Mouse (Mus musculus) myocyte (in vitro differentiated cells): ENCODE data around the gene Washc4. TPM values are rescaled to one million over a fixed set of nuclear protein-coding genes. Genes with fewer than 3 reads are reported as not detected.

Experiments used
- H3K27me3 ChIP-seq: one replicate; pipeline ENCODE4 v1.6.1; 2011; ENCODE audit not compliant: control insufficient read depth, insufficient read depth, insufficient read length
- H3K36me3 ChIP-seq: one replicate; pipeline ENCODE4 v1.6.1; 2011; ENCODE audit not compliant: control insufficient read depth, insufficient read depth
- H3K4me2 ChIP-seq: one replicate; pipeline ENCODE4 v1.6.1; 2011; ENCODE audit warnings: low read depth, control low read depth
- H3K4me3 ChIP-seq: one replicate; pipeline ENCODE4 v1.5.1; 2011; ENCODE audit warnings: mild to moderate bottlenecking, control low read depth, moderate library complexity
- H3K79me2 ChIP-seq: one replicate; pipeline ENCODE4 v1.6.1; 2011; ENCODE audit not compliant: control insufficient read depth, insufficient read depth
- H3ac ChIP-seq: one replicate; pipeline ENCODE4 v1.6.1; 2011; ENCODE audit not compliant: control insufficient read depth, insufficient read length
- CEBPB ChIP-seq: IDR thresholded peaks from 2 replicates; pipeline ENCODE4 v1.6.1; 2011; ENCODE audit warnings: mild to moderate bottlenecking, moderate library complexity; ENCODE audit not compliant: poor library complexity, insufficient read depth, severe bottlenecking
- E2F4 ChIP-seq: IDR thresholded peaks from one replicate; pipeline ENCODE4 v1.6.1; 2011; ENCODE audit warnings: mild to moderate bottlenecking, control low read depth, moderate library complexity; ENCODE audit not compliant: insufficient read depth
- MAX ChIP-seq: IDR thresholded peaks from one replicate; pipeline ENCODE4 v1.6.1; 2011; ENCODE audit warnings: low read depth, mild to moderate bottlenecking, control low read depth
- MYOD1 ChIP-seq, 3 experiments: IDR thresholded peaks; one replicate each; pipeline ENCODE4 v1.6.1; 2011; ENCODE audit warnings: control low read depth in 2 of 3, low read depth in 2 of 3, mild to moderate bottlenecking in 2 of 3, moderate library complexity in 1 of 3; ENCODE audit not compliant: insufficient read length in 2 of 3, control insufficient read depth in 1 of 3
- MYOG ChIP-seq, 3 experiments: IDR thresholded peaks; one replicate each; pipeline ENCODE4 v1.6.1; 2011; ENCODE audit warnings: control low read depth in 2 of 3, low read depth in 2 of 3, mild to moderate bottlenecking in 2 of 3; ENCODE audit not compliant: insufficient read length in 2 of 3, control insufficient read depth in 1 of 3, insufficient read depth in 1 of 3
- POLR2A ChIP-seq: IDR thresholded peaks from one replicate; pipeline ENCODE4 v1.6.1; 2011; ENCODE audit warnings: low read depth, mild to moderate bottlenecking, control low read depth, moderate library complexity; ENCODE audit not compliant: insufficient read length
- POLR2AphosphoS2 ChIP-seq: IDR thresholded peaks from one replicate; pipeline ENCODE4 v1.6.1; 2011; ENCODE audit warnings: low read depth, control low read depth; ENCODE audit not compliant: insufficient read length
- REST ChIP-seq: IDR thresholded peaks from one replicate; pipeline ENCODE4 v1.6.1; 2011; ENCODE audit warnings: mild to moderate bottlenecking, control low read depth, moderate library complexity; ENCODE audit not compliant: insufficient read depth, insufficient read length
- SRF ChIP-seq: IDR thresholded peaks from one replicate; pipeline ENCODE4 v1.6.1; 2011; ENCODE audit warnings: low read depth; ENCODE audit not compliant: control insufficient read depth, insufficient read length
- TCF12 ChIP-seq: IDR thresholded peaks from one replicate; pipeline ENCODE4 v1.6.1; 2011; ENCODE audit warnings: mild to moderate bottlenecking, control low read depth; ENCODE audit not compliant: poor library complexity, insufficient read depth, severe bottlenecking
- TCF3 ChIP-seq: IDR thresholded peaks from one replicate; pipeline ENCODE4 v1.6.1; 2011; ENCODE audit warnings: low read depth, control low read depth; ENCODE audit not compliant: insufficient read length
- USF1 ChIP-seq: IDR thresholded peaks from one replicate; pipeline ENCODE4 v1.6.1; 2011; ENCODE audit warnings: low read depth, mild to moderate bottlenecking, control low read depth, moderate library complexity
- polyA plus RNA-seq: library from polyadenylated mRNA; unstranded; fragments of >200 nt; fragmentation: generic; extraction: Trizol; gene quantifications from one replicate; pipeline ENCODE4 v1.2.1, GENCODE M21; 2012; ENCODE audit warnings: missing spikeins

Washc4 gene
- polyA plus RNA-seq, 1 experiment = 7.2 TPM

- no peak overlapping the region for H3K4me2 ChIP-seq
- H3ac ChIP-seq = no peak overlapping the region
- peak in 1 of 3 experiments; percentile 57 for TF ChIP-seq MYOG (IDR thresholded peaks at IDR 0.05; ENCODE audit: control insufficient read depth in 1 of 3, insufficient read depth in 1 of 3, insufficient read length in 2 of 3, low read depth in 2 of 3)
- no peak for TF ChIP-seq REST
- TF ChIP-seq MYOD1 (IDR thresholded peaks at IDR 0.05; ENCODE audit: control insufficient read depth in 1 of 3, insufficient read length in 2 of 3, low read depth in 2 of 3) = peak in 2 of 3 experiments; percentile 49 to 66
- TF ChIP-seq POLR2AphosphoS2 = peak; percentile 23
- no peaks in the 10 kb centered on the region for H3K36me3 ChIP-seq
- no peaks in the 10 kb centered on the region for H3K27me3 ChIP-seq
- no peak overlapping the region for H3K4me3 ChIP-seq
- H3K79me2 ChIP-seq = no peaks in the 10 kb centered on the region
These were observed 75.4 kb downstream of the Washc4 start for GRCm38 (mm10) chr10:83618819-83619440.

- no peak overlapping the region for H3K4me2 ChIP-seq
- no peaks in the 10 kb centered on the region for H3K27me3 ChIP-seq
- no peaks in the 10 kb centered on the region for H3K36me3 ChIP-seq
- H3K79me2 ChIP-seq = no peaks in the 10 kb centered on the region
- no peak overlapping the region for H3K4me3 ChIP-seq
- no peak overlapping the region for H3ac ChIP-seq
- no peak for TF ChIP-seq CEBPB
- TF ChIP-seq SRF = no peak
- no peak for TF ChIP-seq MYOG (IDR thresholded peaks at IDR 0.05; ENCODE audit: control insufficient read depth in 1 of 3, insufficient read depth in 1 of 3, insufficient read length in 2 of 3, low read depth in 2 of 3)
- no peak for TF ChIP-seq USF1
- no peak for TF ChIP-seq TCF12
- no peak for TF ChIP-seq E2F4
- TF ChIP-seq REST = no peak
- TF ChIP-seq MAX = no peak
- TF ChIP-seq TCF3 = no peak
- no peak for TF ChIP-seq POLR2AphosphoS2
These were observed 77.0 kb downstream of the Washc4 start for GRCm38 (mm10) chr10:83620350-83621055.

GRCm38 (mm10) chr10:83624065-83624464, 80.5 kb downstream of the Washc4 start:
- TF ChIP-seq TCF3 (no peak), CEBPB (no peak), MYOD1 (IDR thresholded peaks at IDR 0.05; ENCODE audit: control insufficient read depth in 1 of 3, insufficient read length in 2 of 3, low read depth in 2 of 3) (no peak), MAX (no peak), POLR2AphosphoS2 (no peak)
- H3K27me3 ChIP-seq = no peaks in the 10 kb centered on the region
- H3K4me2 ChIP-seq = no peak overlapping the region
- no peaks in the 10 kb centered on the region for H3K79me2 ChIP-seq
- H3ac ChIP-seq = no peak overlapping the region
- H3K4me3 ChIP-seq = no peak overlapping the region
- peaks cover 3% of the 10 kb centered on the region for H3K36me3 ChIP-seq

- peaks cover 3% of the 10 kb centered on the region for H3K36me3 ChIP-seq
- H3K27me3 ChIP-seq = no peaks in the 10 kb centered on the region
- no peaks in the 10 kb centered on the region for H3K79me2 ChIP-seq
- TF ChIP-seq MYOD1 (IDR thresholded peaks at IDR 0.05; ENCODE audit: control insufficient read depth in 1 of 3, insufficient read length in 2 of 3, low read depth in 2 of 3) (no peak), TCF12 (no peak), MYOG (IDR thresholded peaks at IDR 0.05; ENCODE audit: control insufficient read depth in 1 of 3, insufficient read depth in 1 of 3, insufficient read length in 2 of 3, low read depth in 2 of 3) (no peak), SRF (no peak), E2F4 (no peak), TCF3 (no peak), POLR2A (no peak), USF1 (no peak), POLR2AphosphoS2 (no peak), CEBPB (no peak)
- H3K4me2 ChIP-seq = no peak overlapping the region
- no peak overlapping the region for H3ac ChIP-seq
- no peak overlapping the region for H3K4me3 ChIP-seq
These were observed 81.3 kb downstream of the Washc4 start for GRCm38 (mm10) chr10:83624841-83625240.

- TF ChIP-seq E2F4 (no peak), TCF3 (no peak), MYOD1 (IDR thresholded peaks at IDR 0.05; ENCODE audit: control insufficient read depth in 1 of 3, insufficient read length in 2 of 3, low read depth in 2 of 3) (no peak), MAX (no peak), USF1 (no peak), MYOG (IDR thresholded peaks at IDR 0.05; ENCODE audit: control insufficient read depth in 1 of 3, insufficient read depth in 1 of 3, insufficient read length in 2 of 3, low read depth in 2 of 3) (no peak), TCF12 (no peak)
- Histone ChIP-seq H3K36me3 (peaks cover 3% of the 10 kb centered on the region), H3K79me2 (no peaks in the 10 kb centered on the region)
These were observed 83.6 kb downstream of the Washc4 start for GRCm38 (mm10) chr10:83627113-83627687.

More at GRCm38 (mm10) chr10:83627113-83627687, 83.6 kb downstream of the Washc4 start:
- Histone ChIP-seq H3ac (no peak overlapping the region), H3K4me3 (no peak overlapping the region), H3K27me3 (no peaks in the 10 kb centered on the region), H3K4me2 (no peak overlapping the region)
